ENCODE assay signal across 21 mouse cellular contexts in the genomic region with DNA sequence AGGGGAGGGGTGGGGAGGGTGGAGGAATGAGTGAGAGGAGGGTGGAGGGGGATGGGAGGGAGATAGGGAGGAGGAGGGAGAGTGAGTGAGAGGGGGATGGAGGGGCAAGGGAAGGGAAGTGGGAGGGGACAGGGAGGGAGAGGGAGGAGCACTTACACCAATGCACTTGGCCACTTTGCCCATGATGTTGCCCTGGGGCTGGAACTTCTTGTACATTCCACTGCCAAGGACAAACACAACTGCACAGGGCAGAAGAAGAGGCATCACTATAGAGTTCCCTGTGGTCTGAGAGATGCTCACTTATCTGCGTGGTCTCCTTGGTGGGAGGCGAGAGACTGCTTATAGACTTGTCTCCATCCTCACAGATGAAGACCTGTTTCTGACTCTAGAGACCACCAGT. TPM values are rescaled to one million over a fixed set of nuclear protein-coding genes. Genes with fewer than 3 reads are reported as not detected.
DNase-seq lines count a peak whose midpoint lies in the region; ATAC-seq lines count a peak whose summit lies in the region.
"Had no signal": no experiment of that assay in that cellular context is flagged by ENCODE, and none has a peak within 500 bp of the region (broad histone marks: within the 10 kb centered on the region; RNA-seq: fewer than 3 reads in every experiment).

No protein-coding gene starts in this region.

- no peak overlapping the region for H3K4me2 ChIP-seq in heart, embryonic 12.5 days
- H3K4me2 ChIP-seq in midbrain, embryonic 11.5 days: no peak overlapping the region
- no peak overlapping the region for H3K4me2 ChIP-seq in midbrain, embryonic 14.5 days (ENCODE audit: low read length)
- H3K4me2 ChIP-seq: embryonic facial prominence, embryonic 13.5 days; embryonic facial prominence, embryonic 15.5 days; forebrain, embryonic 12.5 days had no signal

- H3K27ac ChIP-seq in heart, embryonic 12.5 days (ENCODE audit: poor library complexity, severe bottlenecking): no peak overlapping the region
- H3K27ac ChIP-seq in midbrain, embryonic 11.5 days (ENCODE audit: low read depth, low read length): no peak overlapping the region
- no peak overlapping the region for H3K27ac ChIP-seq in midbrain, embryonic 14.5 days (replicated peaks; ENCODE audit: low read depth, low read length)
- H3K27ac ChIP-seq: embryonic facial prominence, embryonic 13.5 days; embryonic facial prominence, embryonic 15.5 days; forebrain, embryonic 10.5 days; forebrain, embryonic 12.5 days had no signal

- H3K4me3 ChIP-seq in heart, embryonic 12.5 days: no peak overlapping the region
- no peak overlapping the region for H3K4me3 ChIP-seq in midbrain, embryonic 11.5 days (ENCODE audit: low read depth, low read length)
- no peak overlapping the region for H3K4me3 ChIP-seq in midbrain, embryonic 14.5 days (replicated peaks; ENCODE audit: low read depth, low read length)
- H3K4me3 ChIP-seq: embryonic facial prominence, embryonic 13.5 days; embryonic facial prominence, embryonic 15.5 days; erythroblast, embryonic 14.5 days; forebrain, embryonic 10.5 days; forebrain, embryonic 12.5 days had no signal

- ATAC-seq in heart, embryonic 12.5 days (ENCODE audit: insufficient number of reproducible peaks, low FRiP score): no peak
- no peak for ATAC-seq in midbrain, embryonic 11.5 days (ENCODE audit: low FRiP score)
- no peak for ATAC-seq in midbrain, embryonic 14.5 days (ENCODE audit: low FRiP score, low TSS enrichment)
- ATAC-seq: forebrain, embryonic 14.5 days; forebrain, embryonic 16.5 days had no signal

- no peaks in the 10 kb centered on the region for H3K4me1 ChIP-seq in heart, embryonic 12.5 days (replicated peaks)
- H3K4me1 ChIP-seq in midbrain, embryonic 11.5 days (ENCODE audit: control insufficient read depth, insufficient read depth, low read length): no peaks in the 10 kb centered on the region
- H3K4me1 ChIP-seq in midbrain, embryonic 14.5 days (ENCODE audit: control insufficient read depth, insufficient read depth, low read length): no peaks in the 10 kb centered on the region
- H3K4me1 ChIP-seq: embryonic facial prominence, embryonic 13.5 days; embryonic facial prominence, embryonic 15.5 days; forebrain, embryonic 10.5 days; forebrain, embryonic 12.5 days had no signal

- H3K27me3 ChIP-seq in heart, embryonic 12.5 days (replicated peaks): no peaks in the 10 kb centered on the region
- no peaks in the 10 kb centered on the region for H3K27me3 ChIP-seq in midbrain, embryonic 11.5 days (ENCODE audit: control insufficient read depth, insufficient read depth, low read length)
- H3K27me3 ChIP-seq in midbrain, embryonic 14.5 days (ENCODE audit: control insufficient read depth, insufficient read depth, low read length): no peaks in the 10 kb centered on the region
- H3K27me3 ChIP-seq: embryonic facial prominence, embryonic 13.5 days; embryonic facial prominence, embryonic 15.5 days; forebrain, embryonic 12.5 days had no signal

- WGBS in heart, embryonic 12.5 days: 88% methylated on average over 2 of the region's 2 CpGs
- WGBS in midbrain, embryonic 11.5 days: 87% methylated on average over 2 of the region's 2 CpGs
- 85% methylated on average over 2 of the region's 2 CpGs for WGBS in midbrain, embryonic 14.5 days

- no peak overlapping the region for H3K9ac ChIP-seq in heart, embryonic 12.5 days
- no peak overlapping the region for H3K9ac ChIP-seq in midbrain, embryonic 11.5 days (ENCODE audit: low read length)
- H3K9ac ChIP-seq in midbrain, embryonic 14.5 days (replicated peaks; ENCODE audit: low read length): no peak overlapping the region
- H3K9ac ChIP-seq: embryonic facial prominence, embryonic 13.5 days; embryonic facial prominence, embryonic 15.5 days; forebrain, embryonic 12.5 days had no signal

- H3K9me3 ChIP-seq in heart, embryonic 12.5 days (replicated peaks): no peaks in the 10 kb centered on the region
- no peaks in the 10 kb centered on the region for H3K9me3 ChIP-seq in midbrain, embryonic 11.5 days (ENCODE audit: control insufficient read depth, low read length)
- H3K9me3 ChIP-seq in midbrain, embryonic 14.5 days (ENCODE audit: control insufficient read depth, low read length): no peaks in the 10 kb centered on the region
- H3K9me3 ChIP-seq: embryonic facial prominence, embryonic 13.5 days; embryonic facial prominence, embryonic 15.5 days; forebrain, embryonic 10.5 days; forebrain, embryonic 12.5 days had no signal

- H3K36me3 ChIP-seq in heart, embryonic 12.5 days: no peaks in the 10 kb centered on the region
- no peaks in the 10 kb centered on the region for H3K36me3 ChIP-seq in midbrain, embryonic 11.5 days (ENCODE audit: control insufficient read depth, insufficient read depth, low read length)
- no peaks in the 10 kb centered on the region for H3K36me3 ChIP-seq in midbrain, embryonic 14.5 days (ENCODE audit: control insufficient read depth, insufficient read depth, low read length)
- H3K36me3 ChIP-seq: embryonic facial prominence, embryonic 13.5 days; embryonic facial prominence, embryonic 15.5 days; forebrain, embryonic 10.5 days; forebrain, embryonic 12.5 days had no signal

- DNase-seq in heart, adult 11 months: peak; percentile 80
- peak; percentile 69 for DNase-seq in midbrain, embryonic 11.5 days (ENCODE audit: low spot score, missing footprints)
- no peak for DNase-seq in midbrain, embryonic 14.5 days
- DNase-seq: adrenal gland, postnatal 25 days; cerebellum, adult 11 months; cerebellum, adult 18-20 months; cerebellum, adult 8-10 months; cerebellum, adult 9-11 months; cerebellum, postnatal 14 days; cerebellum, postnatal 36 days; embryo, embryonic 11 days had no signal

RNA-seq across cellular contexts. Expression of a gene that starts 23.5 kb away (rescaled TPM):
- polyA plus RNA-seq in heart, embryonic 12.5 days (2016; fragmentation: Nextera tagmentation; extraction: Ambion mirVana): 0.13 TPM in 1 of 2 replicates, not detected in the other
- not detected in 2 replicates for polyA plus RNA-seq in midbrain, embryonic 11.5 days (2014; fragmentation: Nextera tagmentation; extraction: Ambion mirVana)
- polyA plus RNA-seq in midbrain, embryonic 14.5 days (2014; fragmentation: Nextera tagmentation; extraction: Ambion mirVana): not detected in 2 replicates
- polyA plus RNA-seq: C2C12; embryonic facial prominence, embryonic 11.5 days; forebrain, embryonic 10.5 days; forebrain, embryonic 12.5 days; forebrain, embryonic 14.5 days; forebrain, embryonic 16.5 days had no signal
